Mouse (Mus musculus) hindbrain, embryonic 16.5 days (tissue): ENCODE data around the gene Ahsa2. TPM values are rescaled to one million over a fixed set of nuclear protein-coding genes. Genes with fewer than 3 reads are reported as not detected.
A peak's percentile ranks its signal among the peaks of the same experiment; 100 is the strongest.
"Not testable (repeated sequence)": the region's sequence is repeated elsewhere in the genome, so short reads cannot be mapped to it uniquely, and the experiment has no call there.

Experiments
- ATAC-seq: fragments of 200-750 bp; cut with Nextera tagmentation; 2 replicates; pipeline ENCODE4 v1.8.0; 2017; ENCODE audit warnings: moderate TSS enrichment, moderate library complexity
- H3K27ac ChIP-seq: fragments of 300-500 bp; sonication (generic); 2 replicates; pipeline ENCODE4 v1.5.1; 2014; ENCODE audit warnings: low read depth, mild to moderate bottlenecking, control low read depth, low read length, moderate library complexity
- H3K27me3 ChIP-seq: fragments of 300-500 bp; sonication (generic); replicated peaks from 2 replicates; pipeline ENCODE4 v1.6.1; 2014; ENCODE audit warnings: low read length; ENCODE audit not compliant: control insufficient read depth, insufficient read depth
- H3K36me3 ChIP-seq: fragments of 300-500 bp; sonication (generic); 2 replicates; pipeline ENCODE4 v1.6.1; 2014; ENCODE audit warnings: mild to moderate bottlenecking, low read length, moderate library complexity, mixed read lengths; ENCODE audit not compliant: control insufficient read depth, insufficient read depth
- H3K4me1 ChIP-seq: fragments of 300-500 bp; sonication (generic); 2 replicates; pipeline ENCODE4 v1.6.1; 2014; ENCODE audit warnings: low read depth, low read length; ENCODE audit not compliant: control insufficient read depth, insufficient read depth
- H3K4me2 ChIP-seq: fragments of 300-500 bp; sonication (generic); 2 replicates; pipeline ENCODE4 v1.6.1; 2014; ENCODE audit warnings: mild to moderate bottlenecking, low read length, control low read depth, moderate library complexity
- H3K4me3 ChIP-seq: fragments of 300-500 bp; sonication (generic); 2 replicates; pipeline ENCODE4 v1.5.1; 2014; ENCODE audit warnings: mild to moderate bottlenecking, low read length, control low read depth, moderate library complexity
- H3K9ac ChIP-seq: fragments of 300-500 bp; sonication (generic); 2 replicates; pipeline ENCODE4 v1.6.1; 2014; ENCODE audit warnings: low read depth, mild to moderate bottlenecking, control low read depth, low read length, moderate library complexity
- H3K9me3 ChIP-seq: fragments of 300-500 bp; sonication (generic); 2 replicates; pipeline ENCODE4 v1.6.1; 2014; ENCODE audit warnings: mild to moderate bottlenecking, low read length, moderate library complexity; ENCODE audit not compliant: control insufficient read depth
- WGBS: fragments of 180-500 bp; shearing (Covaris S2); extraction: QIAGEN DNeasy Blood & Tissue Kit; methylation state at CpG from one replicate; pipeline ENCODE4 v1.1.7; 2014; 5-methylcytosine and 5-hydroxymethylcytosine counted together
- polyA plus RNA-seq: library from polyadenylated mRNA; unstranded; fragments of >200 nt; fragmentation: Nextera tagmentation; extraction: Ambion mirVana; gene quantifications from 2 replicates; pipeline ENCODE4 v1.2.1, GENCODE M21; 2015

Ahsa2 gene
- 89.2 and 107 TPM in 2 replicates for polyA plus RNA-seq

GRCm38 (mm10) chr11:23497718-23498509, at the start of gene Ahsa2:
TSS of gene Ahsa2 (minus strand) at chr11:23498030.
- H3K9ac ChIP-seq: peak within 1 kb of the TSS; percentile 86
- no peaks in the 10 kb centered on the region for H3K27me3 ChIP-seq
- ATAC-seq: peak; percentile 93
- H3K4me1 ChIP-seq: peaks cover 20% of the 10 kb centered on the region
- peaks cover 5% of the 10 kb centered on the region for H3K36me3 ChIP-seq
- H3K9me3 ChIP-seq: no peaks in the 10 kb centered on the region
- H3K4me3 ChIP-seq: peak within 1 kb of the TSS; percentile 76
- peak within 1 kb of the TSS; percentile 93 for H3K27ac ChIP-seq
- H3K4me2 ChIP-seq: peak within 1 kb of the TSS; percentile 87
- under 1% methylated on average over 59 of the region's 66 CpGs for WGBS

DNA sequence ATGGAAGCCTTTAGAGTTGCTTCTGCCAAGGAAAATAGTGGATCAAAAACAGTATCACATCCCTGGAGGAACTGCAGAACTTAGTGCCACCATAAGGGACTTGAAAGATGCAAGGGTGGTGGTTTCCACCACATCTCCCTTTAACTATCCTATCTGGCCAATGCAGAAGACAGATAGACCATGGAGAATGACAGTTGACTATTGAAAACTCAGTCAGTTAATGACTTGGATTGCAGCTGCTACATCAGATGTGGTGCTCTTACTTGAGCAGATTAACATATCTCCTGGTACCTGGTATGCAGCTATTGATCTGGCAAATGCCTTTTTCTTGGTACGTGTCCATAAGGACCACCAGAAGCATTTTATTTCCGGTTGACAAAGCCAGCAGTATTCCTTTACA, 39.6 kb upstream of the Ahsa2 start:
- no peak overlapping the region for H3K27ac ChIP-seq
- H3K27me3 ChIP-seq: no peaks in the 10 kb centered on the region
- no peak overlapping the region for H3K4me2 ChIP-seq
- ATAC-seq: no peak
- 89% methylated on average over 2 of the region's 2 CpGs for WGBS
- H3K9me3 ChIP-seq: no peaks in the 10 kb centered on the region
- H3K9ac ChIP-seq: no peak overlapping the region
- H3K4me3 ChIP-seq: no peak overlapping the region
- H3K4me1 ChIP-seq: no peaks in the 10 kb centered on the region
- no peaks in the 10 kb centered on the region for H3K36me3 ChIP-seq

- H3K36me3 ChIP-seq: no peaks in the 10 kb centered on the region
- no peak for ATAC-seq
- no peak within 1 kb of the TSS for H3K4me3 ChIP-seq
- no peaks in the 10 kb centered on the region for H3K27me3 ChIP-seq
- H3K4me1 ChIP-seq: no peaks in the 10 kb centered on the region
- no peaks in the 10 kb centered on the region for H3K9me3 ChIP-seq
- no peak within 1 kb of the TSS for H3K27ac ChIP-seq
- WGBS: 32% methylated on average over 5 of the region's 5 CpGs
- H3K4me2 ChIP-seq: no peak within 1 kb of the TSS
- no peak within 1 kb of the TSS for H3K9ac ChIP-seq
These were observed 22.8 kb upstream of the Ahsa2 start, which contains the start of gene 1700093K21Rik for GRCm38 (mm10) chr11:23520473-23521205. TSS of gene 1700093K21Rik (minus strand) at chr11:23521155.

GRCm38 (mm10) chr11:23518981-23519380, 21.2 kb upstream of the Ahsa2 start:
- 80% methylated on average over 3 of the region's 3 CpGs for WGBS
- Histone ChIP-seq H3K36me3 (no peaks in the 10 kb centered on the region), H3K4me1 (no peaks in the 10 kb centered on the region), H3K4me3 (no peak overlapping the region), H3K9ac (no peak overlapping the region), H3K9me3 (no peaks in the 10 kb centered on the region), H3K4me2 (no peak overlapping the region), H3K27ac (no peak overlapping the region), H3K27me3 (no peaks in the 10 kb centered on the region)
- ATAC-seq: no peak

GRCm38 (mm10) chr11:23515315-23515714, 17.5 kb upstream of the Ahsa2 start:
- Histone ChIP-seq H3K27ac (no peak overlapping the region), H3K4me2 (no peak overlapping the region), H3K27me3 (no peaks in the 10 kb centered on the region), H3K4me1 (no peaks in the 10 kb centered on the region), H3K9me3 (no peaks in the 10 kb centered on the region), H3K4me3 (no peak overlapping the region), H3K9ac (no peak overlapping the region), H3K36me3 (no peaks in the 10 kb centered on the region)
- WGBS: 80% methylated on average over 2 of the region's 2 CpGs
- ATAC-seq: no peak

DNA sequence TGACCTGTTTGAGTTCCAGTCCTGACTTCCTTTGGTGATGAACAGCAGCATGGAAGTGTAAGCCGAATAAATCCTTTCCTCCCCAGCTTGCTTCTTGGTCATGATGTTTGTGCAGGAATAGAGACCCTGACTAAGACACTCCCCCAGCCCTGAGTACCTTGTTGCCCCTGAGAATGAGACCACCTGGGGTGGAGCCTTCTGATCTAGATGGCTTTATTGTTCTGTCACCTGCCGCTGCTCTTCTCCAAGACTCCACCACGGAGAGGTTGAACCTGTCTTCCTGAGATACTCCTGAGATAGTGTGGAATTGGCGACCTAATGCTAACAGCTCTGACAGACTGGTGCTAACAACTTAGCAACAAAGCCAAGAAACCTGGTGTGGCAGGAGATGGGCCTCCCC, 17.0 kb upstream of the Ahsa2 start:
- H3K4me1 ChIP-seq, H3K4me3 ChIP-seq, H3K9ac ChIP-seq, H3K36me3 ChIP-seq, ATAC-seq, H3K9me3 ChIP-seq, H3K4me2 ChIP-seq, H3K27me3 ChIP-seq, H3K27ac ChIP-seq: not testable (repeated sequence)
- 71% methylated on average over 4 of the region's 4 CpGs for WGBS

DNA sequence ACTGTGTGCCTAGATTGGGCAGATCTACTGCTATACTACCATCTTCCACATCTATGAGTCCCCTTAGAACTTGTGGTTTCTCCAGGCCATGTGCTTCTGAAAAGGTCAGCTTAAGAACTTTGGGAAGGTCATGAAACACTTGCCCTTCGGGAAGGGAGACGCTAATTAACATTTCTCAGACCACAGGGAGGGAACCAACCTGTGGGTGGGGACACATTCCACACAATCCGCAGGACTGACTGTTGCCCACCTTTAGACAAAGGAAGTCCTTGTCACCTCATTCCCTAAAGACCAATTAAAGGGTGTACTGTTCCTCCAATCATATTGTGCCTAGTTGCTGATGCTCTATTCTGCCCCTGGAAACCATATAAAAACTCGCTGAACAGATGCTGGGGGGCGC, 7.0 kb upstream of the Ahsa2 start:
- not testable (repeated sequence) for H3K4me1 ChIP-seq, H3K4me2 ChIP-seq, H3K4me3 ChIP-seq, H3K27me3 ChIP-seq, H3K9ac ChIP-seq, H3K27ac ChIP-seq, H3K9me3 ChIP-seq, ATAC-seq, H3K36me3 ChIP-seq
- 80% methylated on average over 5 of the region's 5 CpGs for WGBS

DNA sequence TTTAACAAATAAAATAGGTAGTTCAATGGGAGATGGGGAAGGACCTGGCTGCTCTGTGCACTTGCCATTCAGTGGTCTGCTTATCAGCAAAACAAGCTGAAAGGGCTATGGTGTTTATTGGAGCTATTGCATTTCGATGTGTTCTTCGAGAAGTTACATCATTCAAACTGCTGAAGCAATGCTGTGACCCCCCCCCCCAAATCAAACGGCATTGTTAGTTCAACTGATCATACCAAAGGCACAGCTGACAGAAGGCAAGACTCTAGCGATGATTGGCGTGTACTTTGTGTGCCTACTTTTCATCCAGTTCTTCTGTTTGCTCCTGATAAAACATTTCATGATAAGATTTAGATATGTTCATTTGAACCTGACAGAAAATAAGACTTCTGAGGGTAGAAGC, 779 bp upstream of the Ahsa2 start:
- Histone ChIP-seq H3K27me3 (no peaks in the 10 kb centered on the region), H3K4me3 (peak overlapping the region; percentile 76), H3K9ac (peak overlapping the region; percentile 59), H3K27ac (peak overlapping the region; percentile 93), H3K4me1 (peaks cover 20% of the 10 kb centered on the region), H3K36me3 (no peaks in the 10 kb centered on the region), H3K4me2 (peak overlapping the region; percentile 87), H3K9me3 (no peaks in the 10 kb centered on the region)
- no peak for ATAC-seq
- WGBS: 41% methylated on average over 5 of the region's 5 CpGs

DNA sequence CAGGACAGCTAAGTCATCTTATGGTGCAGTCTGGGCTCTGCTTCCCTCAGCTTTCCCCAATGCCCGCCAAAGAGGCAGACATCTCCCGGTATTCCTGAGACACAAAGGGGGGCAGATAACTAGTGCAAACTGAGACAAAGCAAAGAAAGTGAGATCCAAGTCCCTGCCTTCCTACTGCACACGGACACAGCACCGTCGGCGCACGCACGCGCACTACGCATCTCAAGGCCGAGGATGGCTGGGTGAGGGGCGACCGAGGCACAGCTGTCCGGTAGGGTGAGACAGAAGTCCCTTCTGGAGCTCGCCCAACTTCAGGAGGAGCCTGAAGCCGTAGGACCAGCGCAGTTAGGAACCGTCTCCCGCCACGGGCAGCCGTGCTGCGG, 504 bp downstream of the Ahsa2 start:
- Histone ChIP-seq H3K9ac (peak overlapping the region; percentile 86), H3K36me3 (peaks cover 10% of the 10 kb centered on the region), H3K9me3 (no peaks in the 10 kb centered on the region), H3K27ac (peak overlapping the region; percentile 93), H3K4me3 (peak overlapping the region; percentile 76), H3K27me3 (no peaks in the 10 kb centered on the region), H3K4me1 (peaks cover 20% of the 10 kb centered on the region), H3K4me2 (peak overlapping the region; percentile 87)
- ATAC-seq: peak; percentile 87
- under 1% methylated on average over 22 of the region's 22 CpGs for WGBS
